Mouse (Mus musculus) stomach, embryonic 15.5 days (tissue): ENCODE data around the gene Rps27l. TPM values are rescaled to one million over a fixed set of nuclear protein-coding genes. Genes with fewer than 3 reads are reported as not detected.
A peak's percentile ranks its signal among the peaks of the same experiment; 100 is the strongest.

ENCODE experiments used
- ATAC-seq: fragments of 200-750 bp; cut with Nextera tagmentation; 2 replicates; pipeline ENCODE4 v1.8.0; 2017; ENCODE audit warnings: low read depth, moderate number of reproducible peaks, moderate TSS enrichment; ENCODE audit not compliant: insufficient read depth, low FRiP score
- H3K27ac ChIP-seq: fragments of 300-500 bp; sonication (generic); 2 replicates; pipeline ENCODE4 v1.5.1; 2015; ENCODE audit warnings: mild to moderate bottlenecking, inconsistent platforms
- H3K27me3 ChIP-seq: fragments of 300-500 bp; sonication (generic); replicated peaks from 2 replicates; pipeline ENCODE4 v1.6.1; 2015; ENCODE audit warnings: inconsistent platforms
- H3K36me3 ChIP-seq: fragments of 300-500 bp; sonication (generic); 2 replicates; pipeline ENCODE4 v1.6.1; 2015; ENCODE audit warnings: inconsistent platforms
- H3K4me1 ChIP-seq: fragments of 300-500 bp; sonication (generic); 2 replicates; pipeline ENCODE4 v1.6.1; 2015; ENCODE audit warnings: inconsistent platforms
- H3K4me2 ChIP-seq: fragments of 300-500 bp; sonication (generic); 2 replicates; pipeline ENCODE4 v1.6.1; 2015; ENCODE audit warnings: mild to moderate bottlenecking, inconsistent platforms
- H3K4me3 ChIP-seq: fragments of 300-500 bp; sonication (generic); replicated peaks from 2 replicates; pipeline ENCODE4 v1.5.1; 2015; ENCODE audit warnings: inconsistent platforms
- H3K9ac ChIP-seq: fragments of 300-500 bp; sonication (generic); 2 replicates; pipeline ENCODE4 v1.6.1; 2015; ENCODE audit warnings: inconsistent platforms
- H3K9me3 ChIP-seq: fragments of 300-500 bp; sonication (generic); 2 replicates; pipeline ENCODE4 v1.6.1; 2016; ENCODE audit warnings: inconsistent platforms
- WGBS: fragments of 180-500 bp; shearing (Covaris S2); methylation state at CpG from one replicate; pipeline ENCODE4 v1.1.7; 2015; 5-methylcytosine and 5-hydroxymethylcytosine counted together
- polyA plus RNA-seq: library from polyadenylated mRNA; unstranded; fragments of >200 nt; fragmentation: Nextera tagmentation; extraction: Ambion mirVana; gene quantifications from 2 replicates; pipeline ENCODE4 v1.2.1, GENCODE M21; 2015

Rps27l gene
- polyA plus RNA-seq, 1 experiment from 2014 or later = 840 TPM

DNA sequence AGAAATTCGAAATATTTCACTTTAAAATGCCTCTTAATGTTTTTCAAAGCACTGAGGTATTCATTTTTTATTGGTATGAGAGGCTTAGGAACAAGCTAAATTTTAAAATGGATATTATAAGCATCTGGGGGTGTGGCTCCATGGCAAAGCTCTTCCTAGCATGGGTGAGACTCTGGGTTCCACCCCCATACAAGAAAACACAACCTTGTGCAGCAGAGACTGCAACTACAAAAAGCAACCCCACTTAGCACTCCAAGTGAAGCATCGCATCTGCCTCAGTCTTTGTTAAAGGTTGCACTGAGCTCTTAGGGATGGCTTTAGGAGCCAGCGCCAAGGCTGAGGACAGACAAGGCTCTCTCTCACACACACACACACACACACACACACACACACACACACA is 15.6 kb downstream of the Rps27l start:
- 67% methylated on average over 3 of the region's 3 CpGs for WGBS
- no peaks in the 10 kb centered on the region for H3K27me3 ChIP-seq
- ATAC-seq = no peak
- H3K27ac ChIP-seq = no peak overlapping the region
- no peak overlapping the region for H3K9ac ChIP-seq
- no peak overlapping the region for H3K4me2 ChIP-seq
- H3K9me3 ChIP-seq = no peaks in the 10 kb centered on the region
- no peak overlapping the region for H3K4me3 ChIP-seq
- H3K4me1 ChIP-seq = no peaks in the 10 kb centered on the region
- no peaks in the 10 kb centered on the region for H3K36me3 ChIP-seq

DNA sequence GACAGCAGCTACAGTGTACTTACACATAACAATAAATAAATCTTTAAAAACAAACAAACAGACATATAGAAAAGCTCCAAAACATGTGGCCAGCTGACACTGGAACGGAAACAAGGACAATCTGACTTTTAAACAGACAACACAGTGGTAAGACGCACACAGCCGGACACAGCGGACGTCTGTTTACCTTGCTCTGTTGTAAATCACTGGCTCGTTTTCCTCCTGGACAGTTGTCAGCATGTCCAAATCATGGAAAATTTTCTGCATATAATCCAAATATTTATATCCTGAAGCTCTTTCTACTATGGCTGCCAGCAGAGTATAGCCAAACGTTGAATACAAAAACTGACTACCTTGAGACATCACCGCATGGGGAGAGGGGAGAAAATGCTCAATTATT is 21.6 kb downstream of the Rps27l start:
- H3K4me1 ChIP-seq = no peaks in the 10 kb centered on the region
- ATAC-seq = no peak
- H3K9ac ChIP-seq = no peak overlapping the region
- WGBS = 53% methylated on average over 8 of the region's 8 CpGs
- no peaks in the 10 kb centered on the region for H3K9me3 ChIP-seq
- H3K4me3 ChIP-seq = no peak overlapping the region
- H3K36me3 ChIP-seq = 0 out of 2 replicates have a peak, but pooled peaks cover 10% of the 10 kb centered on the region
- H3K27me3 ChIP-seq = no peaks in the 10 kb centered on the region
- no peak overlapping the region for H3K27ac ChIP-seq
- no peak overlapping the region for H3K4me2 ChIP-seq

DNA sequence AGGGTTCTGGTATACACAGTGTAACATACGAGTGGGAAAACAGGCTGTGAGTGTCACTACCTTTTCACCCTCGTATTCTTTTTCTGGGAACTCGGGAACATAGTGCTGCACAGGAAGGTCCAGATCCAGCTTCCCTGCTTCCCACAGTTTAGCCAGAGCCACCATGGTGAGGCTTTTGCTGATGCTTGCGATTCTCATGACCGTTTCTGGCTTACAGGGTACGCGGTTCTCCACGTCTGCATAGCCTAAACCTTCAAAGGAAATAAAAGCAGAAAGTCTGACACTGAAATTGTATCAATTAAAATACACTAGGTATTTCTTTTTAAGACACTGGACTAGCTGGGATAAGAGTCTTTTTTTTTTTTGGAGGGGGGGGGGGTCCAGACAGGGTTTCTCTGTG is 25.2 kb downstream of the Rps27l start:
- H3K27me3 ChIP-seq = no peaks in the 10 kb centered on the region
- 84% methylated on average over 8 of the region's 8 CpGs for WGBS
- no peak overlapping the region for H3K27ac ChIP-seq
- no peaks in the 10 kb centered on the region for H3K4me1 ChIP-seq
- H3K4me2 ChIP-seq = no peak overlapping the region
- H3K36me3 ChIP-seq = 0 out of 2 replicates have a peak, but pooled peaks cover 10% of the 10 kb centered on the region
- no peak overlapping the region for H3K9ac ChIP-seq
- H3K4me3 ChIP-seq = no peak overlapping the region
- no peaks in the 10 kb centered on the region for H3K9me3 ChIP-seq
- ATAC-seq = no peak

DNA sequence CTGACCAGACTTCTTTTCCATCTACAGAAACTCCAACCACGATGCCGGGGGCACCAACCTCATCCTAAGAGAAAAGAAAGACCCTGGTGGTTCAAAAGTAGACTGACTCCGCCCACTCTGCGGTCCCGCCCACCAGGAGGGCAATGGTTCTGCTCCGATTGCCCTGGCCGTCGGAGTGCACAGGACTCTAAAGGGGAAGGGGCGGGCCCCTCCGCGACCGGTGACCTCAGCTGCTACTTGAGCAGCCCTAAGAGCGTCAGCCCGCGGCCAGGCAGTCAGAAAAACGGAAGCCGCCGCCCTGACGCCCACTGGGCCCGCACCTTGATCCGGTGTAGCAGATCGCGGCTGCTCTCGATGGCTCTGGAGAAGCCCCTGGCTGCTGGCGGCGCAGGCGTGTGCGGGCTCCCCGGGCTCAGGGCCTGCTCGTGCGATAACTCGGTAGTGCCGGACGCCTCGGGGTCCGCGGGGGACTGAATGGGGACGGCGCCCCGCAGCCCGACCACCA is 28.9 kb downstream of the Rps27l start:
- 0 out of 2 replicates have a peak, but pooled peaks cover 5% of the 10 kb centered on the region for H3K4me1 ChIP-seq
- H3K27me3 ChIP-seq = no peaks in the 10 kb centered on the region
- peak overlapping the region; percentile 92 for H3K4me3 ChIP-seq
- H3K4me2 ChIP-seq = peak overlapping the region; percentile 61
- WGBS = under 1% methylated on average over 41 of the region's 41 CpGs
- peak; percentile 81 for ATAC-seq
- peak overlapping the region; percentile 74 for H3K9ac ChIP-seq
- 0 out of 2 replicates have a peak, but pooled peaks cover 6% of the 10 kb centered on the region for H3K36me3 ChIP-seq
- peak overlapping the region; percentile 88 for H3K27ac ChIP-seq
- no peaks in the 10 kb centered on the region for H3K9me3 ChIP-seq

DNA sequence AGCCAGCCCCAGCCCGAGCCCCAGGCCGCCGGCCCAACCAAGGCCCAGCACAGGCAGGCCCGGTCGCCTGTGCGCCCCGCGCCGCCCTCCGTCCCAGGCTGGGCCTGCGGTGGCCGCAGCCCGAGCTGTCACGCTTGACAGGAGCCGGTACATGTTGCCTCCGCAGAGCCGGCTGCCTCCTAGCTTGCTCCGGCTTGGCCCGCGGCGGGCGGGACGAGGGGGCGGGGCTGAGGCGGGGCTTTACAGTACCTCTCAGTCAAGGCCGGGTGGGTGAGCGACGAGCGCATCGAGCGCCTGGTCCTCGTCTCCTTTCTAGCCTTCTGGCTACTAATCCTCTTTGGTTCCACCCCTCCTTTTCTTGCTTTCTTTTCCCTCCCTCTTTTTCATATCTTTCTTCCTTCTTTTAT is 29.4 kb downstream of the Rps27l start, which contains the start of gene Lactb:
TSS of gene Lactb (minus strand) at position 246 of the 407 bp plus-strand sequence.
- under 1% methylated on average over 32 of the region's 32 CpGs for WGBS
- peak within 1 kb of the TSS; percentile 74 for H3K9ac ChIP-seq
- H3K9me3 ChIP-seq = no peaks in the 10 kb centered on the region
- H3K27me3 ChIP-seq = no peaks in the 10 kb centered on the region
- H3K4me3 ChIP-seq = peak within 1 kb of the TSS; percentile 92
- 0 out of 2 replicates have a peak, but pooled peaks cover 2% of the 10 kb centered on the region for H3K36me3 ChIP-seq
- H3K4me2 ChIP-seq = peak within 1 kb of the TSS; percentile 61
- H3K27ac ChIP-seq = peak within 1 kb of the TSS; percentile 88
- H3K4me1 ChIP-seq = 0 out of 2 replicates have a peak, but pooled peaks cover 5% of the 10 kb centered on the region
- peak; percentile 98 for ATAC-seq

DNA sequence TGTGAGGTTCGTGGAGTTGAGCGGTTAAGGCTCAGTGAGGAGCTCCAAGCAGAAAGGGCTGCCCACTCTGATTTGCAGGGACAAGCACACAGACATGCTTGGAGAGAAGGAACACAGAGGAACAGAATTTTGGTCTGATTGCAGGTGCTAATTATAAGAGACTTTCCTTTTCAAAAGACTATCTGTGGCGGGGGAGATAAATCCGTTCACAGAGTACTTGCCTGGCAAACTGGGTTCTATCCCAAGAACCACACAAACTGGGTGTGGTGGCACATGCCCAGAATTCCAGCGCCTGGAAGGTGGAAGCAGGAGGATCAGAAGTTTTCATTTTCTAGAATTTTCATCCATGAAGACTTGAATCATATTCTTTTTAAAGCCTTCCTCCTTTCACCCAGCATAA is 31.2 kb downstream of the Rps27l start:
- Histone ChIP-seq H3K9ac (no peak overlapping the region), H3K4me3 (no peak overlapping the region), H3K4me1 (0 out of 2 replicates have a peak, but pooled peaks cover 5% of the 10 kb centered on the region), H3K27ac (no peak overlapping the region), H3K27me3 (no peaks in the 10 kb centered on the region), H3K36me3 (no peaks in the 10 kb centered on the region), H3K9me3 (no peaks in the 10 kb centered on the region), H3K4me2 (no peak overlapping the region)
- no peak for ATAC-seq
- WGBS = 71% methylated on average over 5 of the region's 5 CpGs

DNA sequence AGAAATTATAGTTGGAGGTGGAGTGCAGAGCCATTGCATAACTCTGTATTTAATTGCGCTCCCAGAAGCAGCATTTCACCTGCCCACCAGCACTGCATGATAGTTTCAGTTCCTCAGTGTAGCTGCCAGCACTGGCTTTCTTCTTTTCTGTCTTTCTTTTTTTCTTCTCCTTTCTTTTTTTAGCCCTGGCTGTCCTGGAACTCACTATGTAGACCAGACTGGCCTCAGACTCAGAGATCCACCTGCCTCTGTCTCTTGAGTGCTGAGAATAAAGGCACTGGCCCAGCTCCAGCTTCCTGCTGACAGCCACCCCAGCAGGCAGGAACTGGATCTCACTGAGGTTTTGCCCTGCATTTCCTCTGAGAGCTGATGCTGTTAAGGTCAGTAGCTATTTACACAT is 32.1 kb downstream of the Rps27l start:
- no peaks in the 10 kb centered on the region for H3K9me3 ChIP-seq
- WGBS = 85% methylated on average over 1 of the region's 1 CpGs
- H3K27me3 ChIP-seq = no peaks in the 10 kb centered on the region
- no peak overlapping the region for H3K9ac ChIP-seq
- 0 out of 2 replicates have a peak, but pooled peaks cover 5% of the 10 kb centered on the region for H3K4me1 ChIP-seq
- no peak overlapping the region for H3K4me3 ChIP-seq
- H3K27ac ChIP-seq = no peak overlapping the region
- no peak for ATAC-seq
- H3K4me2 ChIP-seq = no peak overlapping the region
- no peaks in the 10 kb centered on the region for H3K36me3 ChIP-seq

DNA sequence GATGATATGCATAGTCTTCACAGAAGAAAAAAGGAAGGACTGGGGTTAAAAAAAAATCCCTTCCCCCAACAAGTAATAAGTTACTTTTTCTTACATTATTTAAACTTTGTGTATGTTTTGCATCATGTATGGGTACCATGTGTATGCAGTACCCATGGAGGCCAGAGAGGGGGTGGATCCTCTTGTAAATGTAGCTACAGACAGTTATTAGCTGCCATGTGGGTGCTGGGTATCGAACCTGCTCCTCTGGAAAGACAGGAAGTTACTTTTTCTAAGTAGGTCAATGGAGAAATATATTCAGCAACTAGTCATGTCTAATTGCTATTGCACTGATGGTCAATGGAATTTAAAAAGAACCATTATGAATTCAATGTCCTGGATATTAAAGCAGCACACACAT is 32.6 kb downstream of the Rps27l start:
- Histone ChIP-seq H3K27me3 (no peaks in the 10 kb centered on the region), H3K9me3 (no peaks in the 10 kb centered on the region), H3K4me1 (0 out of 2 replicates have a peak, but pooled peaks cover 5% of the 10 kb centered on the region), H3K4me3 (no peak overlapping the region), H3K36me3 (no peaks in the 10 kb centered on the region), H3K9ac (no peak overlapping the region), H3K4me2 (no peak overlapping the region), H3K27ac (no peak overlapping the region)
- WGBS = 59% methylated on average over 1 of the region's 1 CpGs
- ATAC-seq = no peak

DNA sequence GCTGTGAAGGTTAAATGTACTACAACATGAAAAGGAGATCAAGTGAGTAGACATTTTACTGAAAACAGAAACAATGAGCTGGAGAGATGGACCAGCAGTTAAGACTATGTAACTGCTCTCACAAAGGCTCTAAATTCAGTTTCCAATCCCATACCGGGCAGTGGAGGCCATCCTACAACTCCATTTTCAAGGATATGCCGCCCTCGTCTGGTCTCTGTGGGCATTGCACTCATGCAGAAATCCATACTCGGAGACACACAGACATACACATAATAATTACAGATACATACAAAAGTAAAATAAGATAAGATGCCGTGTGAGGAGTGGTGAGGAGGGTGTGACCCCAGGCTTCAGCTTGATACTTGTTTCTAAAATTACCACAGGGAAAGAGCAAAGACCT is 34.6 kb downstream of the Rps27l start:
- 14% methylated on average over 5 of the region's 5 CpGs for WGBS
- H3K9me3 ChIP-seq = no peaks in the 10 kb centered on the region
- no peaks in the 10 kb centered on the region for H3K36me3 ChIP-seq
- no peak overlapping the region for H3K4me2 ChIP-seq
- H3K27ac ChIP-seq = no peak overlapping the region
- H3K4me1 ChIP-seq = 0 out of 2 replicates have a peak, but pooled peaks cover 5% of the 10 kb centered on the region
- no peak for ATAC-seq
- no peaks in the 10 kb centered on the region for H3K27me3 ChIP-seq
- H3K9ac ChIP-seq = no peak overlapping the region
- H3K4me3 ChIP-seq = no peak overlapping the region

DNA sequence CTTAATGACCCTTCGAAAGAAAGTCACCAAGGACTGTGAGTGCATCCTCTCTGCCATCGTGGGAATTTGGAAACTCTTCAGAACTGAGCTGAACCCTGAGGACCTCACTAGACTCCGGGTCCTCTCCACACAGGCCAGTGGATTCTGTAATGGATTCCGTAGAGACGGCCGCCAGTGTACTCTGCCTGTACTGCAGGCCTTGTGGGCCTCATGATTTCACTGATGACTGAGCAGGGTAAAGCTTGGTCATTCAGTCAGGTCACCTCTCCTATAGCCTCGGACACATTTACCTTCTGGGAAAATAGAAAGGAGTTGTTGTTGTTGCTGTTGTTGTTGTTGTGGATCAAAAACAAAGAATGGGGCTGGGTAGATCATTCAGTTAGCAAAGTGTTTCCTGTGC is 36.2 kb downstream of the Rps27l start:
- Histone ChIP-seq H3K4me2 (no peak overlapping the region), H3K36me3 (no peaks in the 10 kb centered on the region), H3K27me3 (no peaks in the 10 kb centered on the region), H3K9ac (no peak overlapping the region), H3K4me1 (no peaks in the 10 kb centered on the region), H3K9me3 (no peaks in the 10 kb centered on the region), H3K27ac (no peak overlapping the region), H3K4me3 (no peak overlapping the region)
- WGBS = 79% methylated on average over 7 of the region's 7 CpGs
- ATAC-seq = no peak

DNA sequence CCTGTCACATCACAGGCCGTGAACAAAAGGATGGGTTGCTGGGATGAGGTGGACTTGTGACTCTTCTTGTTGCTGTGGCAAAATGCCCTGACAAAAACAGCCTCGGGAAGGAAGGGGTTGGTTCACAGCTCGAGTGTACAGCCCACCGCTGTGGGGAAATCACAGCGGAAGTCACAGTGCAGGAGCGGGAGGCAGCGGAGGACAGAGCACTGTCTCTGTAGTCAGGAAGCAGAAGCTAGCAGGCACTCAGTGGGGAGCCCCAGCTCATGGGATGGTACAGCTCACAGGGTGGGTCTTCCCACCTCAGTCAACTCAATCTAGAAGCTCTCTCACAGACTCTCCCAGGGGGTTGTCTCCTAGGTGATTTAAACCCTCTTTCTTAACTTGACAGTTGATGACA is 39.5 kb downstream of the Rps27l start:
- Histone ChIP-seq H3K9ac (no peak overlapping the region), H3K4me1 (peaks cover 25% of the 10 kb centered on the region), H3K4me3 (no peak overlapping the region), H3K27ac (no peak overlapping the region), H3K9me3 (no peaks in the 10 kb centered on the region), H3K36me3 (no peaks in the 10 kb centered on the region), H3K4me2 (no peak overlapping the region), H3K27me3 (no peaks in the 10 kb centered on the region)
- no peak for ATAC-seq
- WGBS = 81% methylated on average over 7 of the region's 7 CpGs

DNA sequence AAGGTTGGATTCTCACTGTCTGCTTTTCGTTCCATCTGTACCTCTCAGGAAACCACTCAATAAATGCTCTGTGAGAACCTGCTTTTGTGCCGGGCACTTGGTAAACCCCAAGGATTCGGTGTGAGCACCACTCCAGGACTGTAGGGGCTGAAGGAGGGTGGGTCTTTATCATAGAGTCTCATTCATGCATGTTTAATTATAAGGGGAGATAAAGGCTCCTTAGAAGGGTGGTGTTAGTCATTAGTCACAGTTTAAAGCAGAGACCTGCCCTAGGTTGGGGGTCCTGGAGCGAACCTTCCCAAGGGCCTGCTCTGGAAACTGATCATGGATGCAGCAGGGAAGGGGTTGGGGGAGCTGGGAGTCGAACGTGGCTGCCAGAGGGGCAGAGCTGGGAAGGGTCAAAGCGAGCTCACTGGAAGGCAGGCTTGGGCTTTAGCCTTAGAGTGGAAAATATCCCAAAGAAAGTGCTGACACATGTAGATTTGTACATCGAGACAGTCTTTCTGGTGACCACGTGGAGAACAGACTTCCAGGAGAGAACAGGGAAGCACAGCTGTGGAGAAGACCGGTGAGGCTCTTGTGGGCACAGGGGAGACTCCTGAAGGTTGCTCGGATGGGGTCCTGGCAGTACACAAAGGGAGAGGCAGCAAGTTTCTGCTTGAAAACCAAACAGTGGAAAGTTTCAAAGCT is 42.5 kb downstream of the Rps27l start:
- H3K27ac ChIP-seq = peak overlapping the region; percentile 94
- H3K36me3 ChIP-seq = no peaks in the 10 kb centered on the region
- H3K4me1 ChIP-seq = peaks cover 30% of the 10 kb centered on the region
- WGBS = 42% methylated on average over 11 of the region's 11 CpGs
- no peak overlapping the region for H3K9ac ChIP-seq
- H3K9me3 ChIP-seq = no peaks in the 10 kb centered on the region
- ATAC-seq = peak; percentile 63
- no peaks in the 10 kb centered on the region for H3K27me3 ChIP-seq
- no peak overlapping the region for H3K4me3 ChIP-seq
- H3K4me2 ChIP-seq = peak overlapping the region; percentile 16; the same call in 1 of the 2 replicates
